Mouse (Mus musculus): ENCODE measurements around the gene Fsd1. TPM values are rescaled to one million over a fixed set of nuclear protein-coding genes. Genes with fewer than 3 reads are reported as not detected.

Gene Fsd1
- polyA plus RNA-seq, 1 experiment from 2014 or later = 42.4 TPM

- Histone ChIP-seq H3K4me2 (no peak overlapping the region), H3K9me3 (no peaks in the 10 kb centered on the region), H3K9ac (replicated peaks) (no peak overlapping the region), H3K27me3 (no peaks in the 10 kb centered on the region), H3K4me1 (replicated peaks) (peaks cover 18% of the 10 kb centered on the region; the same call in 1 of the 2 replicates), H3K27ac (no peak overlapping the region), H3K4me3 (replicated peaks) (no peak overlapping the region), H3K36me3 (peaks cover 88% of the 10 kb centered on the region)
- ATAC-seq (ENCODE audit: insufficient number of reproducible peaks, insufficient read depth, low FRiP score, low TSS enrichment, low read depth) = no peak
- WGBS = 86% methylated on average over 5 of the region's 5 CpGs
These were observed 37.1 kb downstream of the Fsd1 start for GRCm38 (mm10) chr17:56023386-56023785.

GRCm38 (mm10) chr17:56024476-56024875 is 38.2 kb downstream of the Fsd1 start:
- Histone ChIP-seq H3K27me3 (no peaks in the 10 kb centered on the region), H3K4me2 (no peak overlapping the region), H3K4me1 (replicated peaks) (peaks cover 18% of the 10 kb centered on the region; the same call in 1 of the 2 replicates), H3K36me3 (peaks cover 88% of the 10 kb centered on the region), H3K9me3 (no peaks in the 10 kb centered on the region), H3K9ac (replicated peaks) (no peak overlapping the region), H3K27ac (0 out of 2 replicates have a peak overlapping the region, but pooled peaks have one; percentile 23), H3K4me3 (replicated peaks) (no peak overlapping the region)
- ATAC-seq (ENCODE audit: insufficient number of reproducible peaks, insufficient read depth, low FRiP score, low TSS enrichment, low read depth) = no peak
- 71% methylated on average over 2 of the region's 2 CpGs for WGBS

- Histone ChIP-seq H3K9ac (replicated peaks) (no peak overlapping the region), H3K4me1 (replicated peaks) (peaks cover 18% of the 10 kb centered on the region; the same call in 1 of the 2 replicates), H3K9me3 (no peaks in the 10 kb centered on the region), H3K27me3 (no peaks in the 10 kb centered on the region), H3K4me3 (replicated peaks) (no peak overlapping the region), H3K4me2 (no peak overlapping the region), H3K36me3 (peaks cover 88% of the 10 kb centered on the region), H3K27ac (no peak overlapping the region)
- WGBS = 78% methylated on average over 5 of the region's 5 CpGs
- ATAC-seq (ENCODE audit: insufficient number of reproducible peaks, insufficient read depth, low FRiP score, low TSS enrichment, low read depth) = no peak
These were observed 38.6 kb downstream of the Fsd1 start for GRCm38 (mm10) chr17:56024931-56025330.

- Histone ChIP-seq H3K27ac (no peak overlapping the region), H3K4me2 (no peak overlapping the region), H3K9me3 (no peaks in the 10 kb centered on the region), H3K36me3 (peaks cover 84% of the 10 kb centered on the region), H3K4me1 (replicated peaks) (peaks cover 18% of the 10 kb centered on the region), H3K27me3 (no peaks in the 10 kb centered on the region), H3K9ac (replicated peaks) (no peak overlapping the region), H3K4me3 (replicated peaks) (no peak overlapping the region)
- ATAC-seq (ENCODE audit: insufficient number of reproducible peaks, insufficient read depth, low FRiP score, low TSS enrichment, low read depth) = no peak
- WGBS = 83% methylated on average over 1 of the region's 1 CpGs
These were observed 40.0 kb downstream of the Fsd1 start for GRCm38 (mm10) chr17:56026303-56026702.

GRCm38 (mm10) chr17:56026881-56027280 is 40.6 kb downstream of the Fsd1 start:
- no peak overlapping the region for H3K4me3 ChIP-seq (replicated peaks)
- H3K4me1 ChIP-seq (replicated peaks) = peaks cover 18% of the 10 kb centered on the region
- H3K36me3 ChIP-seq = peaks cover 81% of the 10 kb centered on the region
- H3K27me3 ChIP-seq = no peaks in the 10 kb centered on the region
- ATAC-seq (ENCODE audit: insufficient number of reproducible peaks, insufficient read depth, low FRiP score, low TSS enrichment, low read depth) = no peak
- WGBS = 31% methylated on average over 1 of the region's 1 CpGs
- no peaks in the 10 kb centered on the region for H3K9me3 ChIP-seq
- H3K27ac ChIP-seq = no peak overlapping the region
- H3K9ac ChIP-seq (replicated peaks) = no peak overlapping the region
- H3K4me2 ChIP-seq = no peak overlapping the region

- H3K4me3 ChIP-seq (replicated peaks) = no peak overlapping the region
- no peak overlapping the region for H3K4me2 ChIP-seq
- ATAC-seq (ENCODE audit: insufficient number of reproducible peaks, insufficient read depth, low FRiP score, low TSS enrichment, low read depth) = no peak
- no peaks in the 10 kb centered on the region for H3K27me3 ChIP-seq
- peaks cover 82% of the 10 kb centered on the region for H3K36me3 ChIP-seq
- peaks cover 26% of the 10 kb centered on the region; the same call in 1 of the 2 replicates for H3K4me1 ChIP-seq (replicated peaks)
- 86% methylated on average over 5 of the region's 5 CpGs for WGBS
- H3K9me3 ChIP-seq = no peaks in the 10 kb centered on the region
- no peak overlapping the region for H3K9ac ChIP-seq (replicated peaks)
- H3K27ac ChIP-seq = no peak overlapping the region
These were observed 41.6 kb downstream of the Fsd1 start for GRCm38 (mm10) chr17:56027801-56028441.

- Histone ChIP-seq H3K27me3 (no peaks in the 10 kb centered on the region), H3K27ac (no peak overlapping the region), H3K4me2 (no peak overlapping the region), H3K36me3 (peaks cover 81% of the 10 kb centered on the region), H3K4me1 (replicated peaks) (peaks cover 38% of the 10 kb centered on the region), H3K9ac (replicated peaks) (no peak overlapping the region), H3K9me3 (no peaks in the 10 kb centered on the region), H3K4me3 (replicated peaks) (no peak overlapping the region)
- ATAC-seq (ENCODE audit: insufficient number of reproducible peaks, insufficient read depth, low FRiP score, low TSS enrichment, low read depth) = no peak
- WGBS = 89% methylated on average over 9 of the region's 9 CpGs
These were observed 44.0 kb downstream of the Fsd1 start for GRCm38 (mm10) chr17:56030238-56030870.

GRCm38 (mm10) chr17:56030919-56031318 is 44.6 kb downstream of the Fsd1 start:
- no peaks in the 10 kb centered on the region for H3K27me3 ChIP-seq
- peaks cover 77% of the 10 kb centered on the region for H3K36me3 ChIP-seq
- H3K4me1 ChIP-seq (replicated peaks) = peaks cover 40% of the 10 kb centered on the region
- H3K4me2 ChIP-seq = no peak overlapping the region
- H3K4me3 ChIP-seq (replicated peaks) = no peak overlapping the region
- H3K9me3 ChIP-seq = no peaks in the 10 kb centered on the region
- no peak overlapping the region for H3K27ac ChIP-seq
- no peak for ATAC-seq (ENCODE audit: insufficient number of reproducible peaks, insufficient read depth, low FRiP score, low TSS enrichment, low read depth)
- no peak overlapping the region for H3K9ac ChIP-seq (replicated peaks)
- WGBS = 71% methylated on average over 5 of the region's 5 CpGs

- no peak overlapping the region for H3K27ac ChIP-seq
- H3K4me1 ChIP-seq (replicated peaks) = peaks cover 36% of the 10 kb centered on the region
- no peaks in the 10 kb centered on the region for H3K27me3 ChIP-seq
- H3K9me3 ChIP-seq = no peaks in the 10 kb centered on the region
- WGBS = 92% methylated on average over 7 of the region's 7 CpGs
- no peak overlapping the region for H3K9ac ChIP-seq (replicated peaks)
- ATAC-seq (ENCODE audit: insufficient number of reproducible peaks, insufficient read depth, low FRiP score, low TSS enrichment, low read depth) = no peak
- no peak overlapping the region for H3K4me3 ChIP-seq (replicated peaks)
- H3K36me3 ChIP-seq = peaks cover 73% of the 10 kb centered on the region
- no peak overlapping the region for H3K4me2 ChIP-seq
These were observed 45.1 kb downstream of the Fsd1 start for GRCm38 (mm10) chr17:56031431-56031830.

- Histone ChIP-seq H3K9me3 (no peaks in the 10 kb centered on the region), H3K9ac (replicated peaks) (peak overlapping the region; percentile 28; the same call in 1 of the 2 replicates), H3K36me3 (peaks cover 67% of the 10 kb centered on the region), H3K4me2 (no peak overlapping the region), H3K27me3 (no peaks in the 10 kb centered on the region), H3K27ac (0 out of 2 replicates have a peak overlapping the region, but pooled peaks have one; percentile 12), H3K4me3 (replicated peaks) (no peak overlapping the region), H3K4me1 (replicated peaks) (peaks cover 28% of the 10 kb centered on the region)
- no peak for ATAC-seq (ENCODE audit: insufficient number of reproducible peaks, insufficient read depth, low FRiP score, low TSS enrichment, low read depth)
- WGBS = 86% methylated on average over 6 of the region's 6 CpGs
These were observed 45.9 kb downstream of the Fsd1 start for GRCm38 (mm10) chr17:56032127-56032733.

GRCm38 (mm10) chr17:56032831-56033230 is 46.5 kb downstream of the Fsd1 start:
- Histone ChIP-seq H3K27me3 (no peaks in the 10 kb centered on the region), H3K4me2 (no peak overlapping the region), H3K9ac (replicated peaks) (peak overlapping the region; percentile 28; the same call in 1 of the 2 replicates), H3K9me3 (no peaks in the 10 kb centered on the region), H3K36me3 (peaks cover 61% of the 10 kb centered on the region), H3K4me1 (replicated peaks) (peaks cover 23% of the 10 kb centered on the region), H3K27ac (0 out of 2 replicates have a peak overlapping the region, but pooled peaks have one; percentile 12), H3K4me3 (replicated peaks) (no peak overlapping the region)
- WGBS = 85% methylated on average over 7 of the region's 7 CpGs
- ATAC-seq (ENCODE audit: insufficient number of reproducible peaks, insufficient read depth, low FRiP score, low TSS enrichment, low read depth) = no peak
